ENCODE assay signal across 8 mouse cellular contexts in genomic region chr17:62880311-62881175, GRCm38 (mm10). TPM values are rescaled to one million over a fixed set of nuclear protein-coding genes. Genes with fewer than 3 reads are reported as not detected.
DNase-seq lines count a peak whose midpoint lies in the region; ATAC-seq and TF ChIP-seq lines count a peak whose summit lies in the region.

No protein-coding gene starts in this region.

- peak overlapping the region; percentile 28 for H3K4me3 ChIP-seq in thymus, adult 2 months (ENCODE audit: control insufficient read depth, insufficient read depth, low read length)
- peak overlapping the region; percentile 81 for H3K4me3 ChIP-seq in heart, embryonic 10.5 days
- H3K4me3 ChIP-seq in liver, embryonic 13.5 days (replicated peaks): peak overlapping the region; percentile 61
- H3K4me3 ChIP-seq in olfactory bulb, adult 2 months (ENCODE audit: insufficient read depth, low read depth, low read length): peak overlapping the region; percentile 63

- H3K27ac ChIP-seq in thymus, adult 2 months (ENCODE audit: control insufficient read depth, insufficient read depth, low read length): no peak overlapping the region
- H3K27ac ChIP-seq in heart, embryonic 10.5 days: peak overlapping the region; percentile 94
- no peak overlapping the region for H3K27ac ChIP-seq in liver, embryonic 13.5 days
- 0 out of 2 replicates have a peak overlapping the region, but pooled peaks have one; percentile 26 for H3K27ac ChIP-seq in olfactory bulb, adult 2 months (ENCODE audit: insufficient read depth, low read depth, low read length)

- peak; percentile 2 for DNase-seq in thymus, adult 2 months
- no peak for DNase-seq in thymus, postnatal 0 days (ENCODE audit: low spot score)
- DNase-seq in embryo, embryonic 10.5 days (ENCODE audit: low spot score): peak; percentile 75
- peak; percentile 82 for DNase-seq in heart, embryonic 10.5 days (ENCODE audit: low spot score)
- peak; percentile 29 for DNase-seq in kidney, adult 9 months
- DNase-seq in liver, embryonic 13.5 days: no peak
- peak; percentile 52 for DNase-seq in urinary bladder, postnatal 14 days (ENCODE audit: low spot score)

- WGBS in thymus, adult 2 months: 1% methylated on average over 82 of the region's 82 CpGs
- WGBS in heart, embryonic 10.5 days: under 1% methylated on average over 82 of the region's 82 CpGs
- WGBS in liver, embryonic 13.5 days (ENCODE audit: insufficient replicate concordance): 1% methylated on average over 82 of the region's 82 CpGs
- under 1% methylated on average over 82 of the region's 82 CpGs for WGBS in olfactory bulb, adult 2 months

- TF ChIP-seq POLR2A in thymus, adult 2 months (IDR thresholded peaks at IDR 0.05; ENCODE audit: control insufficient read depth, extremely low read depth, insufficient read depth, low read length, poor library complexity): no peak
- TF ChIP-seq POLR2A in olfactory bulb, adult 2 months (IDR thresholded peaks at IDR 0.05; ENCODE audit: insufficient read depth, low read depth, low read length): no peak

- H3K9me3 ChIP-seq in heart, embryonic 10.5 days: no peaks in the 10 kb centered on the region
- H3K9me3 ChIP-seq in liver, embryonic 13.5 days (replicated peaks): no peaks in the 10 kb centered on the region

- peak overlapping the region; percentile 49 for H3K9ac ChIP-seq in liver, embryonic 13.5 days

- peak overlapping the region; percentile 74 for H3K4me2 ChIP-seq in liver, embryonic 13.5 days

- ATAC-seq in liver, embryonic 13.5 days (ENCODE audit: low read depth): no peak

- H3K27me3 ChIP-seq in thymus, adult 2 months (ENCODE audit: control insufficient read depth, insufficient read depth, low read length): peaks cover 13% of the 10 kb centered on the region
- no peaks in the 10 kb centered on the region for H3K27me3 ChIP-seq in heart, embryonic 10.5 days (ENCODE audit: insufficient read depth, poor library complexity, severe bottlenecking)
- H3K27me3 ChIP-seq in liver, embryonic 13.5 days: peaks cover 76% of the 10 kb centered on the region

- H3K36me3 ChIP-seq in thymus, adult 2 months (ENCODE audit: control insufficient read depth, insufficient read depth, low read length): no peaks in the 10 kb centered on the region
- H3K36me3 ChIP-seq in heart, embryonic 10.5 days: no peaks in the 10 kb centered on the region
- H3K36me3 ChIP-seq in liver, embryonic 13.5 days: no peaks in the 10 kb centered on the region

- TF ChIP-seq CTCF in thymus, adult 2 months (IDR thresholded peaks at IDR 0.05; ENCODE audit: borderline replicate concordance, control insufficient read depth, extremely low read depth, insufficient read depth, low read length, poor library complexity): no peak
- no peak for TF ChIP-seq CTCF in olfactory bulb, adult 2 months (IDR thresholded peaks at IDR 0.05; ENCODE audit: insufficient read depth, low read depth, low read length)

- H3K4me1 ChIP-seq in thymus, adult 2 months (replicated peaks; ENCODE audit: control insufficient read depth, insufficient read depth, low read length): 0 out of 2 replicates have a peak, but pooled peaks cover 6% of the 10 kb centered on the region
- no peaks in the 10 kb centered on the region; the same call in 1 of the 2 replicates for H3K4me1 ChIP-seq in heart, embryonic 10.5 days
- 0 out of 2 replicates have a peak, but pooled peaks cover 14% of the 10 kb centered on the region for H3K4me1 ChIP-seq in liver, embryonic 13.5 days (replicated peaks)
- peaks cover 8% of the 10 kb centered on the region for H3K4me1 ChIP-seq in olfactory bulb, adult 2 months (ENCODE audit: control insufficient read depth, insufficient read depth, low read length)

RNA-seq across cellular contexts. Expression of gene Efna5, which starts 0.6 kb away (rescaled TPM):
- polyA plus RNA-seq in thymus, adult 2 months (2012; rRNA removed): 0.80 and 1.9 TPM in 2 replicates
- polyA plus RNA-seq in thymus, postnatal 0 days (2015; fragmentation: Nextera tagmentation; extraction: Ambion mirVana): 3.2 and 3.5 TPM in 2 replicates
- 19.1 and 32.2 TPM in 2 replicates for polyA plus RNA-seq in heart, embryonic 10.5 days (2016; fragmentation: Nextera tagmentation; extraction: Ambion mirVana)
- 2.6 and 2.9 TPM in 2 replicates for polyA plus RNA-seq in liver, embryonic 13.5 days (2015; fragmentation: Nextera tagmentation; extraction: Ambion mirVana)
- polyA plus RNA-seq in olfactory bulb, adult 2 months (2012; ENCODE audit: insufficient read depth, insufficient read length, low replicate concordance, missing spikeins): not detected in 2 replicates

Comparison
In these comparisons a context has a peak if more than half of its experiments do, and no peak if none do; other contexts are left out.
1. DNase-seq: peak in thymus, adult 2 months (single experiment), embryo, embryonic 10.5 days (single experiment), heart, embryonic 10.5 days (single experiment), kidney, adult 9 months (single experiment) and urinary bladder, postnatal 14 days (single experiment); none in thymus, postnatal 0 days (single experiment) and liver, embryonic 13.5 days (single experiment).
2. H3K27ac ChIP-seq: peak in heart, embryonic 10.5 days (single experiment) and olfactory bulb, adult 2 months (single experiment); none in thymus, adult 2 months (single experiment) and liver, embryonic 13.5 days (single experiment).
3. H3K4me3 ChIP-seq: peak in every context shown above with its lines; median percentile 81 in heart, embryonic 10.5 days; 63 in olfactory bulb, adult 2 months; 61 in liver, embryonic 13.5 days; 28 in thymus, adult 2 months.